Mouse (Mus musculus): ENCODE data around the gene Hpse2.
"Not testable (repeated sequence)": the region's sequence is repeated elsewhere in the genome, so short reads cannot be mapped to it uniquely, and the experiment has no call there.

Hpse2 gene

DNA sequence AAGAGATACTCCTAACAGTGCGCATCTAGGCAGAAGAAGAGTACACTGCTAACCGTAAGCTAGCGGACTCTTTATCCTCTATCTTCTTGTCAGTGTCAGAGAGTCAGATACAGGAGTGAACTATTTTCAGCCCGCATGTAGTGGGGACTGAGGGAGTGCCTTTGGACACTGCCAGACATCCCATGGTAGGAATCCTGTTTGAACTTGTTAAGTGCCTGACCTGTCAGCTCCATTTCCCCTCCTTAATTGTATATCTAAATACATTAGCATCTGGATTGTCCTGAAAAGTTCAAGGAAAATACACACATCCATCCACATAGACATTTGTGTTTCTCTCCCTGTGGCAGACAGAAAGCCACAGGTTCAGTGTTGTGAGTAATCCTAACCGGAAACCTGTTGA, 531.1 kb downstream of the Hpse2 start:
- no peak for DNase-seq (ENCODE audit: low read depth, low spot score)

DNA sequence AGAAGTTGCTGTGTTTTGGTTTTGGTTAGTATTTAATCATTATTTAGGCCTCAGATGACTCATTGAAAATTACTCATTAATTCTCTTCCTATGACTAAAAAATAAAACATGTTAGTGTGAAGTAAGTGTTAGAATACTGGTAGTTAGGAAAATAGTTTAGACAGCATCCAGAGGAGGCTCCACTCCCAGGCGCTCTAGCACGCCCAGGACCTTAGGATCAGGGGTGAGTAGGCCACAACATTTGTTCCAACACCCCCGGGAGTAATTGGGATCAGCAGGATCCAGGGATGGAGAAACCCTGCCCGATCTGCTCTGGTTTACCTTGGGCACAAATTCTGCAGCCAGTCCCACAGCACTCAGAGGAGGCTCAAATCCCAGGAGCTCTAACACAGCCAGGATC, 532.5 kb downstream of the Hpse2 start:
- no peak for DNase-seq (ENCODE audit: low read depth, low spot score)

DNA sequence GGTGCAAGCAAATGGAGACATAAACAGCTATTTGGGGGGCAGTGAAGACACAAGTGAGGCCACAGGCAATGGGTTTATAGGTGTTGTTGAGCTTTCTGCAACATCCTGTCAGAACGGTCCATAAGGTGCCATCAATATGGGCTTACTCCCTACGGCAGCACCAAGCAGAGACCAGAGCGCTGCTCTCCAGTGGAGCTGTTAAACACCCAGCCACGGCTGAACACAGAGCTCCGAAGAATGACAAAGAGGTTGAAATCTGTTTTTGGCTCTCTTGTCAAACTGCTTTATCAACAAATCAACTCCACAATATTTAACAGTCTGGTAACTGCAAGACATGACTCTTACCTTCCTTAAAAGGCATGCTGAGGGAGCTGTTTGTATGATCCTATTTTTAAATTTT, 537.7 kb downstream of the Hpse2 start:
- DNase-seq (ENCODE audit: low read depth, low spot score): no peak

DNA sequence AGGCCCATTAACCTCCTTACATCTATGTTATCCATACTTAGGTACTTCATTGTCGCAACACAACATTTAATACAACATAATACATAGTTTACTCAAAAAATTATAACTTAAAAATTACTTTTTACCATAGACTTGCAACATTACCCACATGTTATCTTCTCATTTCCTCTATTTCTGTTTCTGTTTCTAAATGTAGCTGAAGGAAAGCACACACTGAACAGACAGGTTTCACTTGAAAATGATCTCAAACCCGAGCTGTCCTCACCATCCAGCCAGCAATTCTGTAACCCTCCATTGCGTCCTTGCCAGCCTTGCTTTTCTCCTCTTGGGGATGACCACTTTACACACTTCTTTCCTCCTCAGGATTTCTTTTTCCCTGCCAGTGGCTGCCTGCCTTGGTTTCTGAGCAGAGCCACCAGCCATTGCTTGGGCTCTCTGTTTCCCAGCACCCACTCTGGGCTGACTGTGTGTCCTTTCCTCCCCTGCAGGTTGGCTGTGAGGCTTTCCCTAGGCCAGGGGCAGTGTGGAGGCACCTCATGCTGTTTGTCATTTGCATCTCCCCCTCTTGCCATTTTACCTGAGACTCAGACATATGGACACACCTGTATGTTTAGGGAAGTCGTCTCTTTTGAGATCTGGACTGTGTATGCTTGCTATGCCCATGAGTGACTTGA, 548.4 kb downstream of the Hpse2 start:
- no peak for DNase-seq (ENCODE audit: low read depth, low spot score)

DNA sequence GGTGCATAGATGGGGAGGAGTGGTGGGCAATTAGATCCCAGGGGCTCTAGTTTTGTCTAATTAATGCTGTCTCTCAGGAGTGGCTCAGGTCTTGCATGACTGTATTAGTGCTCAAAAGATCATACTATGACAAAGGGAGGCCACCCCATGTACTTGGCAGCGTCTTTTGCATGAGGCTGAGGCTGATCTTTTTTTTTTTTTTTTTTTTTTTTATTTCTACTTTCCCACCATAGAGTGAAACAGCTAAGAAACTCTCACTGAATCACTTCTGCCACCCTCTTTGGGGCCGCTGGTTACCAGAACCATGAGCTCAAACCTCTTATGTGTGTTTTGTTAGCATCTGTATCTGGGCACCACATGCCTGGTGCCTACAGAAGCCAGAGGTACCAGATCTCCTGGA, 549.0 kb downstream of the Hpse2 start:
- DNase-seq (ENCODE audit: low read depth, low spot score): no peak

DNA sequence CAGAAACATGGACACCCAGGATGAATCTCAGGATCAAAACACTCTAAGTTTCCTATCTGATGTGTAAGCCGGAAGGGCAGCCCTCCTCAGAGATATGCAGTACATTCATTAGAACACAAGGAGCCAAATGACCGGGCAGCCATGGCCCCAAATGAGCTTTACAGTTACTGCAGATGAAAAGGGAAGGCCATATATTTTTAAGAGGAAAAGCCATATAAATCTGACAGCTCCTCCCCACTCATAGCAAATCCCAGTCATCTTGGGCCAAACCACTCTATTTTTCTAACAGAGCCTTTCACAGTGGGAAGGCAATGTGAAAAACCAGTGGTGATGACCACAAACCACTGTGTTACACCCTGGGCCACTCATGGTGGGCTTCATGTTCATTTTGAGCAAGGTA, 549.9 kb downstream of the Hpse2 start:
- DNase-seq (ENCODE audit: low read depth, low spot score): no peak

DNA sequence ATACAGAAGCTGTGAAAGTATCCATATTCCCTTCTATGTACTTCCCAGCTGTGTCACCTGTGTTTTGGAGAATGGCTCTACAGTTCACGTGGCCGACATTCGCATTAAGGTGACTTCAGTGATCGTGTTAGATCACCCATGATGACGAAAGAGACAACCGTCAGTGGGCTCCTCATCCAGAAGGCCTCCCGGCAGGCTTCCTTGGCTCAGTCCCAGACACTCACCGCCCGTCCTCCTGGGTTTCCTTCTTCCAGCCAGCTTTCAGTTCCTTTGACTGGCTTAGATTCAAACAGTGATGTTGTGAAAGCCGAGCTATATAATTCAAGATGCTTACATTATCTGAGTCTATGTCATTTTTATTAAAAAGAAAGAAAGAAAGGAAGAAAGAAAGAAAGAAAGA, 550.6 kb downstream of the Hpse2 start:
- DNase-seq (ENCODE audit: low read depth, low spot score): no peak

DNA sequence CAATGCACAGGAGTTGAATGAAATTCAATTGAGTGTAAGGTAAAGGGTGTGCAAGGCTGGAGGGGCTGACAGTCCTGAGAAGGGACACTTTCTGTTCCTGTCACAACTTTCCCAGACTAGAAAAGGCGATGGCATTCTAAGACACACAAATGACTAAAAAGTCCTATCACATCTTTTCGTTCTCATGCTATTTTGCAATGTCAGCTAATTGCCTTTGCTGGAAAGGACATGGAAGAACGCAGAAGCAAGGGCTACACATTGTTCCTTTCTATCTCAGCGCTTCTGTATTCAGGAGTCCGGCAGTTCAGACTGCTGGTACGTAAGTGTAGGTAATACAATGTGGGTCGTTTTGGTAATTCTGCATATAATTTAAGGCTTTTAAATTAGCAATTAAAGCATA, 555.0 kb downstream of the Hpse2 start:
- no peak for DNase-seq (ENCODE audit: low read depth, low spot score)

DNA sequence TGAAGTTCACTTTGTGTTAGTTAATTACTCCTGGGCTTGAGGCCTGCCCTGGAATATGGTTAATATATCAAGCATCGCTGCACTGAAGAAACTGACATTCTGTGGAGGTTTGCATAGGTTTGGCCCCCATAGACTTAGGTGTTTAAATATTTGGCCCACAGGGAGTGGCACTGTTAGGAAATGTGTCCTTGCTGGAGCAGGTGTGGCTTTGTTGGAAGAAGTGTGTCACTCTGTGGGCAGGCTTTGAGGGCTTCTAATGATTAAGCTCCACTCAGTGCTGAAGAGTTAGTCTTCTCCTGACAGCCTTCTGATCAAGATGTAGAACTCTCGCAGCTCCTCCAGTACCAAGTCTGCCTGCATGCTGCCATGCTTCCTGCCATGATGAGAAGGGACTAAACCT, 555.9 kb downstream of the Hpse2 start:
- DNase-seq (ENCODE audit: low read depth, low spot score): no peak

DNA sequence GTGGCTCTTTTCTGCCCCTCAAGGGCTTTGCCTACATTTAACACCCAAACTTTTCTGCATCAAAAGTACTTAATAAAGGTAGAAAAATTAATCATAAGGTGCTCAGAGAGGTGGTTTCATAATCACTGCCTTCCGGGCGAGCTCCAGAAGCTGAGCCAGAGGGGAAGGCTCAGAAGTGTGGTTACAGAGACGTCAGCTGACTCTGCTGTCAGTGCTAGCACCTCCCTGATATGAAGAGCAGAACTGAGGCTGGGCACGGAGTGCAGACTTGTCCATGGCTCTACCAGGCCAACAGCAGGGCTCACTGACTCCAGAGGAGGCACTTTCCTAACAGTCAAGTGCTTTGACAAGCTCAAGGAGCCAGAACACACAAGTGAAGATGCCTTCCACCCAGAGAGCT, 559.0 kb downstream of the Hpse2 start:
- no peak for DNase-seq (ENCODE audit: low read depth, low spot score)

DNA sequence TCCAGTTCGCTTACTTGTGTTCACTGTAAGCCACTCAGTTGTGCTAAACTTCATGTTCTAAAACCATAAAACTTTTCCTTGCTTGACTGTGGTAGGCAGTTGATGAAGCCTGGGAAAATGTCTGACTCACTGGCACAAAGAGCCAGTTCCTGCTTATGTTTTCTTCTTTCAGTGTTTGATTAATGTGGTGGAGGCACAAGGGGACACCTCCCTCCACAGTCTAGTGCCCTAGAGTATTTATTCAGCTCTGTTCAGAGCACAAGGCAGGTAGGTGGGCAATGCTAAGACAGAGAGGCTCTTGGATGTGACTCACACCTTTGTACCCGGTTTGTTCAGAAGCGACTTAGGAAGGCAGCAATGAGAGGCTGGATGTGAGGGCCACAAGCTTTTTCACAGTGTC, 560.3 kb downstream of the Hpse2 start:
- no peak for DNase-seq (ENCODE audit: low read depth, low spot score)

DNA sequence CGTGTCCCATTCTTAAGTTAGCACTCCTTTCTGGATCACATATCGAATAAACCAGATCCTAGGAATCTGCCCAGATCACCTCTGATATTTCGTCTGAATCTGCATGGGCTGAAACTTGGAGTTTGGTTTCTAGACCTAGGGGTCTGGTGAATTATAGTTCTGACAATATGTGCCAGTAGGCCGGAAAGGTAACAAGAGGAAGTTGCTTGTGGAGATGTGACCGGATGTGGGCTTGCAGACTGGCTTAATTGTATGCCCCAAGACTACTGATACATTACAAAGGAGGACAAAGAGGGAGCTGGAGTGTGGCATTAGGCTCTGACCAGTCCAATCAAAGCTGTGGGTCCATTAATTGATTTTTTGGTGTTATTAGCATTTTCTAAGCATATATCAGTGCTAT, 568.0 kb downstream of the Hpse2 start:
- no peak for DNase-seq (ENCODE audit: low read depth, low spot score)

DNA sequence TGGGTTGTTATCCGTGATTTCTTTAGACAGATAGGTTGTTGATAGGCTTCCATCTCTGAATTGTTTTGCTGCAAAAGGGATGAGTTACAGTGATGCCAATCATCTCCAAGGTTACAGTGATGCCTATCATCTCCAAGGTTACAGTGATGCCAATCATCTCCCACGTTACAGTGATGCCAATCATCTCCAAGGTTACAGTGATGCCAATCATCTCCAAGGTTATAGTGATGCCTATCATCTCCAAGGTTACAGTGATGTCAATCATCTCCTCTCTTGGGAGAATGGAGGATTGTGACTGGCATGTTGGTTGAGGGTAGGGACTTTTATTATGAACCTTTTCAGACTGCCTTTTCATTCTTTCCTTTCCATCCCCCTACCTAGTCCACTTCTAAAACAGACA, 570.4 kb downstream of the Hpse2 start:
- DNase-seq (ENCODE audit: low read depth, low spot score): no peak

DNA sequence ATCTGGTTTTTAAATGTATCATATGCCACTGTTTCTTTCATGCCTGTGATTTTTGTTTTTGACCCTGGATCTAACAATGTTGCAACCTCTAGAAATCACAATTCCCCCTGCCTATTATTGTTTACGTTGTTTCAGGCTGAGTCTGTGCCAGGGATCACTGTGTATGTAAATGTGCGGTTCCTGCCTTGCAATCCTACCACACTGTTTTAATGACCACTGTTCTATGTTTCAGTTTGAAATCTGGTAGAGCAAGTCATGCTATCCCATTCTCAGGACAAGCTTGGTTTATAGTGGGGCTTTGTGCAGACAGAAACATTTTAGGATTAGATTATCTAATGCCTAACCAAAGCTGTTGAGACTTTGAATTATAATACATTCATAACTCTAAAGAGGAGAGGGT, 571.9 kb downstream of the Hpse2 start:
- DNase-seq (ENCODE audit: low read depth, low spot score): no peak

DNA sequence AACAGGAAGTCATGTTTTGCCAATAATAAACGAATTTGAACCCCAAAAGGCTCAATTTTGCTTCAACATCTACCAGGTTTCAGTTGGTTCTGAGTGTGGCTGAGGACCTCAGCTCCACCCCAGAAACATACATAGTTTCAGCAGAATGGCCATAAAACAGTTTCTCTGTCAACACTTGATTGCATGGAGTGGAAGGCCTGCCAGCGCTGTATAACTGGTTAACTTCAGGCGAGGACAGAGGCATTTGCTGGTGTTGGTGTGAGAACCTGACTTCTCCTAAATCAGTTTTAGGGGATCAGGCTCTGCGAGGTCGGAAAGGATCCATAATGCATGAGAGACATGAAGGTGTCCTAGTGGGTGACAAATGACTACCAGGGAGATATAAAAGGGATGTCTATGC, 578.0 kb downstream of the Hpse2 start:
- no peak for DNase-seq (ENCODE audit: low read depth, low spot score)

DNA sequence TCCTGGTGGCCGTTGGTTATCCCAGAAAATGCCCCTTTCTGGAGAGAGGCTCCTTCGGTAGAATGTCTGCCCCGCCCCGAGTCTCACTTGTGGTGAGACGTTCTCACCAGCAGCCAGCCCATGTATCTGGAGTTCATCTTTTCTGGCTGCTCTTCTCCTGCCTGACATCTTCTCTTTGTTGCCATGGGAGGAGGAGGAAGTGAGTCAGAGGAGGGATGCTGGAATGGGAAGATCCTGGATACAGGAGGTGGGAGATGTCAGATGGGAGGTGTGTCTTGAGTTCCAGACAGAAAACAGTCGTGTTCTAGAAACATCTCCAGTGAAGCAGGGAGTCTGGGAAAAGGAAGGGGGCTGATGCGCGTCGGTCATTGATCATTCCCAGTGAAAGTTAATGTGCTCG, 578.7 kb downstream of the Hpse2 start:
- no peak for DNase-seq (ENCODE audit: low read depth, low spot score)

DNA sequence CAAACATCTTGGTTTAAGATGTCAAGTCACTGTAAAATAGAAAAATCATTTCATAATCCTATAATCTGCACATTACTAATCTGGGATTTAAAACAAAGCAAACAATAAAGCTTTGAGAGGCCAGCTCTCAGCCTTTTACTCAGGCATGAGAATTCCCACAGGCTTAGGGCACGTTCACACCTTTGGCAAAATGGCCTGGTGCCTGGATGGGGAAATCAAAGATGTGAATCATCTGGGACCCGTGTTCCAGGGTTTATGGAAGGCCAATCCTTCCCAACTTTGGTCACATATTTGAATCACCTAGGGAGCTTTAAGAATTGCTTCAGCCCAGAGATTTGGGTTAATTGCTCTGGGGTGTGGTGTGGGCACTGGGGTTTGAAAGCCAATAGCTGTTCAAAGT, 590.3 kb downstream of the Hpse2 start:
- no peak for DNase-seq (ENCODE audit: low read depth, low spot score)

DNA sequence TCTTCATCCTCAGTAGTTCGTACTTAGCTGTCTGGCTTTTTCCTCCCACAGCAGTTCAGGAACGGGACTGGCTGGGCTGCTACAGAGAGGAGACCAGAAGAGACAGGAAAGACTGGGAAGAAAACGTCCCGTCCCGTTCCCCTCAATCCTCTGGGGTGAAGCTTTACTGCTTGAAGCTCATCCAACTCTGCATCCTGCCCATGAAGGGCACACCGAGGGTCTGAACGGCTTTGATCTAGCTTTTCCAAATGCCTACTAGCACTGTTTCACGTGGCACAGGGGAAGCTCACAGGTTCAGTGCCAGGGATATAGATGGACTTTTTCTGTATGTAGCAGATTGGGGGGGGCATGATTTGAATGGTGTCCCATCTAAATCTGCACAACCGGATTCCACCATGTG, 592.4 kb downstream of the Hpse2 start:
- DNase-seq (ENCODE audit: low read depth, low spot score): no peak

DNA sequence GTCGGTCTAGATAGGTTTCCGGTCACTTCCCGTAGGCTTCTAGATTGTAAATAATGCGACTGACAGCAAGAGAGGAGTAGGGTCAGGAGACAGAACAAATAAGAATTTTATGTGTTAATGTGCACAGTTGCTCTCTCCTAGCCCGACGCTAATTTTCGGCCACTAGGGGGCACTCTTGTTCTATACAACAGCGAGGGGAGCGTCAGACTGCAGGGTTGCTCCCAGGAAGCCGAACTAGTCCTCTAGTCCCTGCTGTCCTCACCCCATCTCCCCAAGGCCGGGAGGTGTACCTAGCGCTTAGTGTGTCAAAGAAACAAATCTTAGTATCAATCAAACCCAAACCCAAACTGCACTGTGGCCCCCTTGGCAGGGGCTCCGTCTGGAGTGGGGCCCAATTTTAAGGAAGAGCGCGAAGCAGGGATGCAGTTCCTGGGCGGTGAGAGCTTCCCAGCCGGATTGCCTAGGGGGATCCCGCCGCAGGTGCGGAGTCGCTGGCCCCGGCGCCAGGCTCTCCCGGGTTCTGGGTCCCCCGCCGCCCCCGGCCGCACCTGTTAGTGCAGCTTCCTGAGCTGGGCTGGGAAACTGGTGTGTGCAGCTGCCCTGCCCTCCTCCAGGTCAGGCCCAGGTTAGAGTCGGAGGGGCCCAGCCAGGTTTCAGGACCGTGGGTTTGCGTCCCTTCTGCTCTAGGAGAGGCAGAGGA, 593.1 kb downstream of the Hpse2 start:
- peak; percentile 85 for DNase-seq (ENCODE audit: low read depth, low spot score)

DNA sequence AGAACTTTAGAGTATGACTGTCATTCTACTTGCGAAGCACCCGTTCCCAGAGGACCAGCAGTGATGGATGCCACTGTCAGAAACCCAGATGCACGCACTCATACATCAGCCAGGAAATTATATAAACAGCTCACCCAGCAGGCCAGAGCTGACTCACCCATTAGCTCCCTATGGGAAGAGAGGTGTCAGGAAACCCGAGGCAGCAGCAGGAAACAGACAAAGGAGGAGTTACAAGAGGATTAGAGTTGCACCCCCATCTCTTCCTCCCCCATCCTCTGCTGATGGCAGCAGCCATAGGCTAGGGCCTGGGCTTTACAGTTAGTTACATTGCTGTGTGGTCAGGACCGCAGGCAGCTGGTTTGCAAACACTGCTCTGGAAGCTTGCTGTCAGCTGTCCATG, 599.8 kb downstream of the Hpse2 start:
- no peak for DNase-seq (ENCODE audit: low read depth, low spot score)

DNA sequence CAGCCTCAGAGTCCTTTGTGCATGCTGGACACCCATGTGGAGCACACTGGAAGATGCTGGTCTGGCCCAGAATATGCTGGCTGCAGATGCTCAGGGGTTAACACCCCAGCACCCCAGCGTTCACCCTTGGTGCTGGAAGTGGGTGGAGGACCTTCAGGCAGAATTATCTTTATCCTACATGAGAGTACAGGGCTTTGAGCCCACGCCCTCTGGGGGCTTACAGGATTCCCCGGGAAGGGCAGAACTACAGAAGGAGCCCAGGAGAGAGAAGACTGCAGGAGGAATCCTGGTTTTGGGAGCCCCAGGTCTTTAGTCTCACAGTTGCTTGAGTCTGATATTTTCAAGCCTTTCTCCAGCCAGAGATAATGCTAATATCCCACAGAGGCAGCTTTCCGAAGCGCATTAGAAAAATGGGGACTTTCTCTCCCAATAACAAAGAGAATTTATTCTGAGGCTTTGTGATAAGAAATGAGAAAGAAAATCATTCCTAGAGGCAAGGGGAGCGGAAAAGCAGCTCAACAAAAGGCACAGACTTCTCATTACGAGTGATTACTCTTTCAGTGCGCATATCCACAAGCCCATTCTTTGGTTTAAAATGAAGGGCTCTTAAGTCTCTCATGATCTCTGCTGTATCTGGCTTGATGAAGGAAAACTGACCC, 602.5 kb downstream of the Hpse2 start:
- no peak for DNase-seq (ENCODE audit: low read depth, low spot score)

DNA sequence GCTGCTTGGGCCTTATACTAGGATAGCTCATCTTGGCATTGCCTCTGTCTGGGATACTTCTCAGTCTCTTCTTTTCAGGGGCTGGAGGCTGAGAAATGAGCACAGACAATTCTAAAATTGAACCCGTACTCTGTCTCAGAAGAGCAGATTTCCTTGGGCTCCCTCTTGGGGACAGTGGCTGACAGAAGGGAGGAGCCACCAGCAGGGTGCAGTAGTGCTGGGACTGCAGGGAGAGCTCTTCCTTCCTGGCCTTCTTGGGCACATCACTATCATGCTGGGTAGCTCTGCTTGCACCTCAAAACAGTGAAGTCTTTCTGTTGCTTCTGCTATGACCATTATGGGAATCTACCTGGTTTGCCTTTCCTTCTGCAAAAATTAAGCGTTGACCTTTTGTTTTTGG, 603.0 kb downstream of the Hpse2 start:
- peak; percentile 31 for DNase-seq (ENCODE audit: low read depth, low spot score)

DNA sequence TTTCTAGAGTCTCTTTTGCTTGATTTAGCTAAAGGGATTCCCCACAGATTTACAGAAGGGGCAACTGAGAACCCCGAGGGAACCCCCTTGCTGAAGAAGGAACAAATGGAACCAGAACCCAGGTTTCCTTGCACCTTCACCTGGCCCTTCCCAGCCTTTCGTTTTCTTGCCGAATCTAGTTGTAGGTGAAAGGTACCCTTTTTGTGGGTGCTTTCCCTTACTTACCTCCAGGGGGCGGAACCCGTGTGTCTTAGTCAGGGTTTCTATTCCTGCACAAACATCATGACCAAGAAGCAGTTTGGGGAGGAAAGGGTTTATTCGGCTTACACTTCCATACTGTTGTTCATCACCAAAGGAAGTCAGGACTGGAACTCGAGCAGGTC, 608.0 kb downstream of the Hpse2 start:
- DNase-seq (ENCODE audit: low read depth, low spot score): not testable (repeated sequence)
